In the genomic region with DNA sequence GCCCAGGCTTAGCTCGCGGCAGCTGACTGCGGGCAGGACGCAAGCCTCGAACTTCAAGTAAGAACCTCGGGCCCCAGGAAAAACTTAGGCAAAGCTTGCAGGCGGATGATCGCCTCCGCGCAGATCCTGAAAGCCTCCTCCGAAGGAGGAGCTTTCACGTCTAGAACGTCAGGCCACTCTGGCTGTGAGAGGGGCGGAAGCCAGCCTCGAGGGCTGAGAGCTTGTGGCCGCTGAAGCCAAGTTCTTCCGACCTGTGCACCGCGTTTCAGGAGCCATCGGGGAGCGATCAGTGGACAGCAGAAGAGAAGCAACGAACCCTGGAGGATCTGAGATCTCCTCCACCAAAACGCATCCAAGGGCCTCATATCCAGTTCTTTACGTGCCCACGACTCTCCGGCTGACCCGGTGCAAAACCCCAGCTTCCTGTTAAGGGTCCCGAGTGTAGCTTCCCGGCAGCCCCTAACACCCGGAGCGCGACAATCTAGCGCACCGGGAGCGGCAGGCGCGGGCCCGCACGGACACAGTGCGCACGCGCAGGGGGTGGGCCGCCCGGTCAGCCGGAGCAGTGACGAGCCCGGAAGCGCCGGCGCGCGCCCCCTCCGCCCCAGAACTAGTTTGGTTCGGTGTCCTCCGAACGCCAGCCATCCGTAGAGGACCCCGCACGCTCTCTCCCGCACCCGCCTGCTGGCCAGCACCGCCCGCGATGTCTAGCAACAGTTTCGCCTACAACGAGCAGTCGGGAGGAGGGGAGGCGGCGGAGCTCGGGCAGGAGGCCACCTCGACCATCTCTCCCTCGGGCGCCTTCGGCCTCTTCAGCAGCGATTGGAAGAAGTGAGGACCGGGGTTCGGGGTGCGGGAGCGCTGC, we compare ENCODE assay signal across 8 mouse cellular contexts. TPM values are rescaled to one million over a fixed set of nuclear protein-coding genes. Genes with fewer than 3 reads are reported as not detected.
DNase-seq lines count a peak whose midpoint lies in the region; ATAC-seq and TF ChIP-seq lines count a peak whose summit lies in the region.

Gene Ap3b1, plus strand, starts transcription at position 560 of the 865 bp plus-strand sequence.

- no peaks in the 10 kb centered on the region for H3K27me3 ChIP-seq in E14TG2a.4 (ENCODE audit: insufficient read depth, low read length)
- no peaks in the 10 kb centered on the region for H3K27me3 ChIP-seq in forebrain, embryonic 11.5 days (ENCODE audit: control insufficient read depth, insufficient read depth, low read length)
- no peaks in the 10 kb centered on the region for H3K27me3 ChIP-seq in heart, embryonic 16.5 days (ENCODE audit: control insufficient read depth, insufficient read depth, low read length)
- no peaks in the 10 kb centered on the region for H3K27me3 ChIP-seq in liver, postnatal 0 days (ENCODE audit: insufficient read depth, low read length)
- no peaks in the 10 kb centered on the region for H3K27me3 ChIP-seq in neural tube, embryonic 14.5 days (ENCODE audit: control insufficient read depth, insufficient read depth, low read length)

- peak; percentile 97 for ATAC-seq in forebrain, embryonic 11.5 days (replicated peaks; ENCODE audit: low FRiP score)
- peak; percentile 97 for ATAC-seq in heart, embryonic 16.5 days (replicated peaks; ENCODE audit: extremely low read depth, insufficient read depth, low FRiP score)
- peak; percentile 96 for ATAC-seq in liver, postnatal 0 days
- ATAC-seq in neural tube, embryonic 14.5 days (ENCODE audit: low read depth) = peak; percentile 96

- peak within 1 kb of the TSS; percentile 62; the same call in 1 of the 2 replicates for H3K27ac ChIP-seq in forebrain, embryonic 11.5 days (ENCODE audit: low read depth, low read length)
- peak within 1 kb of the TSS; percentile 93 for H3K27ac ChIP-seq in heart, embryonic 16.5 days (ENCODE audit: low read length)
- H3K27ac ChIP-seq in liver, postnatal 0 days (ENCODE audit: low read depth) = peak within 1 kb of the TSS; percentile 87
- peak within 1 kb of the TSS; percentile 80 for H3K27ac ChIP-seq in neural tube, embryonic 14.5 days (ENCODE audit: low read depth, low read length)

- peaks cover 46% of the 10 kb centered on the region for H3K4me1 ChIP-seq in E14TG2a.4 (replicated peaks; ENCODE audit: low read depth, low read length)
- peaks cover 3% of the 10 kb centered on the region; the same call in 1 of the 2 replicates for H3K4me1 ChIP-seq in forebrain, embryonic 11.5 days (replicated peaks; ENCODE audit: control insufficient read depth, insufficient read depth, low read length)
- peaks cover 15% of the 10 kb centered on the region for H3K4me1 ChIP-seq in heart, embryonic 16.5 days (ENCODE audit: control insufficient read depth, insufficient read depth, low read length)
- H3K4me1 ChIP-seq in liver, postnatal 0 days (ENCODE audit: insufficient read depth) = peaks cover 10% of the 10 kb centered on the region
- peaks cover 5% of the 10 kb centered on the region for H3K4me1 ChIP-seq in neural tube, embryonic 14.5 days (ENCODE audit: control insufficient read depth, insufficient read depth, low read length)

- H3K9me3 ChIP-seq in E14TG2a.4 (ENCODE audit: low read length) = peaks cover 11% of the 10 kb centered on the region
- H3K9me3 ChIP-seq in forebrain, embryonic 11.5 days (ENCODE audit: control insufficient read depth, low read length) = no peaks in the 10 kb centered on the region
- H3K9me3 ChIP-seq in heart, embryonic 16.5 days (replicated peaks; ENCODE audit: control insufficient read depth, low read length) = peaks cover 4% of the 10 kb centered on the region
- H3K9me3 ChIP-seq in liver, postnatal 0 days (ENCODE audit: low read length) = no peaks in the 10 kb centered on the region
- no peaks in the 10 kb centered on the region for H3K9me3 ChIP-seq in neural tube, embryonic 14.5 days (ENCODE audit: control insufficient read depth, low read length)

- peaks cover 10% of the 10 kb centered on the region for H3K36me3 ChIP-seq in E14TG2a.4 (ENCODE audit: insufficient read depth, low read length)
- no peaks in the 10 kb centered on the region for H3K36me3 ChIP-seq in forebrain, embryonic 11.5 days (ENCODE audit: control insufficient read depth, insufficient read depth, low read length)
- no peaks in the 10 kb centered on the region for H3K36me3 ChIP-seq in heart, embryonic 16.5 days (ENCODE audit: control insufficient read depth, insufficient read depth)
- peaks cover 6% of the 10 kb centered on the region; the same call in 1 of the 2 replicates for H3K36me3 ChIP-seq in liver, postnatal 0 days (replicated peaks; ENCODE audit: insufficient read depth, low read length)
- no peaks in the 10 kb centered on the region for H3K36me3 ChIP-seq in neural tube, embryonic 14.5 days (ENCODE audit: control insufficient read depth, insufficient read depth, low read length)

- H3K9ac ChIP-seq in forebrain, embryonic 11.5 days (ENCODE audit: low read length) = peak within 1 kb of the TSS; percentile 89
- peak within 1 kb of the TSS; percentile 97 for H3K9ac ChIP-seq in heart, embryonic 16.5 days (ENCODE audit: low read length)
- H3K9ac ChIP-seq in liver, postnatal 0 days (replicated peaks) = peak within 1 kb of the TSS; percentile 90
- peak within 1 kb of the TSS; percentile 78 for H3K9ac ChIP-seq in neural tube, embryonic 14.5 days (replicated peaks; ENCODE audit: low read depth, low read length)

- under 1% methylated on average over 71 of the region's 79 CpGs for WGBS in forebrain, embryonic 11.5 days
- WGBS in heart, embryonic 16.5 days = under 1% methylated on average over 72 of the region's 79 CpGs
- WGBS in liver, postnatal 0 days (ENCODE audit: insufficient replicate concordance) = under 1% methylated on average over 78 of the region's 79 CpGs
- WGBS in neural tube, embryonic 14.5 days = under 1% methylated on average over 77 of the region's 79 CpGs

- peak within 1 kb of the TSS; percentile 93 for H3K4me3 ChIP-seq in E14TG2a.4 (replicated peaks; ENCODE audit: low read length)
- peak within 1 kb of the TSS; percentile 67 for H3K4me3 ChIP-seq in forebrain, embryonic 11.5 days (ENCODE audit: low read depth, low read length)
- H3K4me3 ChIP-seq in heart, embryonic 16.5 days (ENCODE audit: low read length) = peak within 1 kb of the TSS; percentile 98
- H3K4me3 ChIP-seq in liver, postnatal 0 days (ENCODE audit: low read depth, low read length) = peak within 1 kb of the TSS; percentile 90
- H3K4me3 ChIP-seq in neural tube, embryonic 14.5 days (ENCODE audit: low read depth, low read length) = peak within 1 kb of the TSS; percentile 88

- peak; percentile 65 for DNase-seq in c-Kit-positive CD71-positive TER-119-negative erythroid progenitor cells, embryonic 14.5 days (ENCODE audit: low read depth)
- peak; percentile 94 for DNase-seq in forebrain, embryonic 11.5 days (ENCODE audit: low spot score)
- DNase-seq in kidney, postnatal 36 days = peak; percentile 91 to 96
- DNase-seq in liver, postnatal 0 days = peak; percentile 91
- peak; percentile 94 for DNase-seq in testis, postnatal 10 days (ENCODE audit: low spot score)

- H3K4me2 ChIP-seq in forebrain, embryonic 11.5 days (ENCODE audit: low read depth, low read length, severe bottlenecking) = peak within 1 kb of the TSS; percentile 89
- peak within 1 kb of the TSS; percentile 98 for H3K4me2 ChIP-seq in heart, embryonic 16.5 days (ENCODE audit: low read depth, low read length)
- peak within 1 kb of the TSS; percentile 87 for H3K4me2 ChIP-seq in liver, postnatal 0 days (ENCODE audit: low read depth, low read length)
- peak within 1 kb of the TSS; percentile 79 for H3K4me2 ChIP-seq in neural tube, embryonic 14.5 days (ENCODE audit: low read depth, low read length)

- no peak for TF ChIP-seq EP300 in liver, postnatal 0 days (IDR thresholded peaks at IDR 0.05; ENCODE audit: low read depth)

- no peak for TF ChIP-seq CTCF in E14TG2a.4 (conservative IDR thresholded peaks at IDR 0.05; ENCODE audit: low read length)
- TF ChIP-seq CTCF in liver, postnatal 0 days (IDR thresholded peaks at IDR 0.05; ENCODE audit: low read depth) = no peak

RNA-seq across cellular contexts. Expression of gene Ap3b1, which starts in this region (rescaled TPM):
- polyA plus RNA-seq in forebrain, embryonic 11.5 days (2014; fragmentation: Nextera tagmentation; extraction: Ambion mirVana) = 38.2 and 41.3 TPM in 2 replicates
- polyA plus RNA-seq in heart, embryonic 16.5 days (2015; fragmentation: Nextera tagmentation; extraction: Ambion mirVana) = 33.3 and 33.7 TPM in 2 replicates
- 15.1 and 15.3 TPM in 2 replicates for polyA plus RNA-seq in liver, postnatal 0 days (2015; fragmentation: Nextera tagmentation; extraction: Ambion mirVana)
- 29.7 and 35.7 TPM in 2 replicates for polyA plus RNA-seq in neural tube, embryonic 14.5 days (2014; fragmentation: Nextera tagmentation; extraction: Ambion mirVana)

Comparison
In these comparisons a context has a peak if more than half of its experiments do, and no peak if none do; other contexts are left out.
1. Peak in every context shown above with its lines: DNase-seq, ATAC-seq, H3K4me3 ChIP-seq and H3K27ac ChIP-seq.